ENCODE assay signal across 8 mouse cellular contexts in the genomic region with DNA sequence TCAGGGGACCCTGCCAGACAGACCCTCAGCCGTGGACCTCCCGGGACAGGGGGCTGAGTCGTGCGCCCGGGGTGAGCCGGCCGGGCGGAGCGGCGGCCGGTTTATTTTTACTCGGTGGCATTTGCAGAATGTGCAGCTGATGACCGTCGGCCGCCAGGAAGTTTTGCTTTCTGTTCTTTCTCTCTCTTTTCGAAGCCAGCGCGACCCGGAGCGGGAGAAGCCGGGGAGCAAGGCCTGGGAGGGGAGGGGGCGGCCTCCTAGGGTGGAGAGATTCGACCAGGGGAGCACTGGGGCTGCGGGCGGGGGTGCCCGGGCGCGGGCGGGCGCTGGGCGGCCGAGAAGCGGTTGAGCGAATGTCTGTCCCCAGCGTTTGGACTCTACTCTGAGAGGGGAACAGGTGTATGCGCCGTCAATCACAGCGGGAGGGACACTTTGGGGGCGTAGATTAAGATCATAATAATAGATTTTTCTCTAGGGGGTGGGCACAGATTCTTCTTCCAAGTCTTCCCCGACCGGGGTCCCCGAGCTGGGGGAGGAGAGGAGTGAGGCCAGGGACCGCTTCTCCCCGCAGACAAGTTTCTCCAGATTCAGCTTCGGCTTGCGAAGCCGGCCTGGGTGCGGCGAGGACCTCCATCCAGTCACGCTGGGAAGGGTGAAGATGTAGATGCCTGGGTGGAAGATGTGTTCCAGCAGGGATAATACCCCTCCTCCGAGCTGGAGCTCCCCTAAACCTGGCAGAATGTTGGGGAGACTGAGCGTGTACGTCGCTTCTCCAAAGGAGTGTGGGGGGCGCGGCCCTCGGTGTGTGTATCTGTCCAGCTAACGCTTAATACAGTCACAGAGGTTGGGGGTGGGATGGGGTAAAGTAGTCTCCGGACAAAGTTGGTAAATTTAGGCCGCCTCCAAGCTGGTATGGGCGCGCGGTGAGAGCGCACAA. TPM values are rescaled to one million over a fixed set of nuclear protein-coding genes. Genes with fewer than 3 reads are reported as not detected.
DNase-seq lines count a peak whose midpoint lies in the region; ATAC-seq and TF ChIP-seq lines count a peak whose summit lies in the region.

No protein-coding gene starts in this region.

- DNase-seq in A20 (ENCODE audit: low read depth, low spot score) = peak; percentile 20
- DNase-seq in adrenal gland, postnatal 25 days = peak; percentile 34
- DNase-seq in gastrocnemius, postnatal 36 days = peak; percentile 27 to 57
- DNase-seq in kidney, postnatal 0 days (ENCODE audit: low spot score) = no peak
- no peak for DNase-seq in cerebellum, postnatal 36 days
- DNase-seq in thymus, postnatal 4 days = no peak

- intact Hi-C loops in gastrocnemius, postnatal 36 days (cut with DNase I) = loop anchor here (2.0 to 5.0 kb wide), 2 partner anchors 96 to 109 kb away; no protein-coding TSS in a partner anchor

- TF ChIP-seq CTCF in kidney, postnatal 0 days (IDR thresholded peaks at IDR 0.05; ENCODE audit: low read depth) = no peak

- peak overlapping the region; percentile 98 for H3K4me2 ChIP-seq in kidney, postnatal 0 days (ENCODE audit: low read length)
- peak overlapping the region; percentile 99 for H3K4me2 ChIP-seq in midbrain, embryonic 13.5 days (replicated peaks)

- H3K9ac ChIP-seq in kidney, postnatal 0 days (ENCODE audit: low read depth, low read length) = peak overlapping the region; percentile 69
- H3K9ac ChIP-seq in midbrain, embryonic 13.5 days (replicated peaks) = peak overlapping the region; percentile 63; the same call in 1 of the 2 replicates

- H3K9me3 ChIP-seq in kidney, postnatal 0 days (replicated peaks; ENCODE audit: low read length) = no peaks in the 10 kb centered on the region
- H3K9me3 ChIP-seq in midbrain, embryonic 13.5 days = no peaks in the 10 kb centered on the region

- under 1% methylated on average over 64 of the region's 64 CpGs for WGBS in kidney, postnatal 0 days
- WGBS in midbrain, embryonic 13.5 days = under 1% methylated on average over 62 of the region's 64 CpGs

- H3K36me3 ChIP-seq in kidney, postnatal 0 days (ENCODE audit: insufficient read depth, low read length) = no peaks in the 10 kb centered on the region
- H3K36me3 ChIP-seq in midbrain, embryonic 13.5 days = no peaks in the 10 kb centered on the region

- peaks cover 17% of the 10 kb centered on the region; the same call in 1 of the 2 replicates for H3K4me1 ChIP-seq in kidney, postnatal 0 days (replicated peaks; ENCODE audit: insufficient read depth, low read length)
- peaks cover 67% of the 10 kb centered on the region for H3K4me1 ChIP-seq in midbrain, embryonic 13.5 days (replicated peaks)

- ATAC-seq in kidney, postnatal 0 days (replicated peaks; ENCODE audit: low FRiP score, low read depth) = no peak
- no peak for ATAC-seq in midbrain, embryonic 13.5 days
- ATAC-seq in activated CD4-positive, CD25-positive, alpha-beta regulatory T cell, adult 4 months = no peak

- peak overlapping the region; percentile 74 for H3K4me3 ChIP-seq in kidney, postnatal 0 days (replicated peaks; ENCODE audit: low read depth, low read length)
- peak overlapping the region; percentile 55 for H3K4me3 ChIP-seq in midbrain, embryonic 13.5 days (replicated peaks)

- peak overlapping the region; percentile 72 for H3K27ac ChIP-seq in kidney, postnatal 0 days
- no peak overlapping the region for H3K27ac ChIP-seq in midbrain, embryonic 13.5 days

- peaks cover 4% of the 10 kb centered on the region; the same call in 1 of the 2 replicates for H3K27me3 ChIP-seq in kidney, postnatal 0 days (ENCODE audit: insufficient read depth, low read length)
- H3K27me3 ChIP-seq in midbrain, embryonic 13.5 days = peaks cover 90% of the 10 kb centered on the region

RNA-seq across cellular contexts. Expression of a gene that starts 1.9 kb away (rescaled TPM):
- 4.6 and 5.3 TPM in 2 replicates for total RNA-seq in adrenal gland, postnatal 25 days (2021)
- 10 to 100 TPM; 24.8 to 45.6 TPM for total RNA-seq in gastrocnemius, postnatal 36 days (2021)
- polyA plus RNA-seq in kidney, postnatal 0 days (2015; fragmentation: Nextera tagmentation; extraction: Ambion mirVana) = 6.2 and 6.7 TPM in 2 replicates
- 2.7 and 3.8 TPM in 2 replicates for polyA plus RNA-seq in midbrain, embryonic 13.5 days (2015; fragmentation: Nextera tagmentation; extraction: Ambion mirVana)
- polyA plus RNA-seq in activated CD4-positive, CD25-positive, alpha-beta regulatory T cell, adult 4 months (2017; shearing (Covaris generic)) = under 1 TPM; 0.56 to 0.75 TPM

Comparison
In these comparisons a context has a peak if more than half of its experiments do, and no peak if none do; other contexts are left out.
1. DNase-seq: peak in A20 (single experiment), adrenal gland, postnatal 25 days (single experiment) and gastrocnemius, postnatal 36 days (2 of 2); none in kidney, postnatal 0 days (single experiment), cerebellum, postnatal 36 days (0 of 2) and thymus, postnatal 4 days (single experiment).